Mouse (Mus musculus) midbrain, embryonic 14.5 days (tissue): ENCODE measurements around the gene Apba3. TPM values are rescaled to one million over a fixed set of nuclear protein-coding genes. Genes with fewer than 3 reads are reported as not detected.

Experiments
- ATAC-seq: fragments of 200-750 bp; cut with Nextera tagmentation; 2 replicates; pipeline ENCODE4 v1.8.0; 2017; ENCODE audit warnings: moderate number of reproducible peaks, moderate library complexity; ENCODE audit not compliant: low FRiP score, low TSS enrichment
- DNase-seq: peaks from one replicate; pipeline ENCODE4 v3.0.0-alpha.2; 2015
- H3K27ac ChIP-seq: fragments of 300-500 bp; sonication (generic); replicated peaks from 2 replicates; pipeline ENCODE4 v1.5.1; 2014; ENCODE audit warnings: mild to moderate bottlenecking, low read depth, low read length, moderate library complexity
- H3K27me3 ChIP-seq: fragments of 300-500 bp; sonication (generic); 2 replicates; pipeline ENCODE4 v1.6.1; 2014; ENCODE audit warnings: low read length, control low read depth, mixed read lengths; ENCODE audit not compliant: control insufficient read depth, insufficient read depth
- H3K36me3 ChIP-seq: fragments of 300-500 bp; sonication (generic); 2 replicates; pipeline ENCODE4 v1.6.1; 2014; ENCODE audit warnings: low read length, control low read depth; ENCODE audit not compliant: control insufficient read depth, insufficient read depth
- H3K4me1 ChIP-seq: fragments of 300-500 bp; sonication (generic); 2 replicates; pipeline ENCODE4 v1.6.1; 2014; ENCODE audit warnings: mild to moderate bottlenecking, antibody characterized with exemption, low read length, control low read depth; ENCODE audit not compliant: control insufficient read depth, insufficient read depth
- H3K4me2 ChIP-seq: fragments of 300-500 bp; sonication (generic); 2 replicates; pipeline ENCODE4 v1.6.1; 2014; ENCODE audit warnings: mild to moderate bottlenecking, low read length, moderate library complexity
- H3K4me3 ChIP-seq: fragments of 300-500 bp; sonication (generic); replicated peaks from 2 replicates; pipeline ENCODE4 v1.5.1; 2014; ENCODE audit warnings: low read depth, low read length
- H3K9ac ChIP-seq: fragments of 300-500 bp; sonication (generic); replicated peaks from 2 replicates; pipeline ENCODE4 v1.6.1; 2014; ENCODE audit warnings: mild to moderate bottlenecking, low read length, moderate library complexity
- H3K9me3 ChIP-seq: fragments of 300-500 bp; sonication (generic); 2 replicates; pipeline ENCODE4 v1.6.1; 2016; ENCODE audit warnings: low read length, control low read depth, mixed read lengths; ENCODE audit not compliant: control insufficient read depth
- WGBS: fragments of 180-500 bp; shearing (Covaris S2); extraction: QIAGEN DNeasy Blood & Tissue Kit; methylation state at CpG from one replicate; pipeline ENCODE4 v1.1.7; 2014; 5-methylcytosine and 5-hydroxymethylcytosine counted together
- microRNA-seq: library from miRNA; unstranded; fragments of <30 nt; microRNA quantifications from one replicate; pipeline ENCODE4, GENCODE M21; 2016
- polyA plus RNA-seq: library from polyadenylated mRNA; unstranded; fragments of >200 nt; fragmentation: Nextera tagmentation; extraction: Ambion mirVana; gene quantifications from 2 replicates; pipeline ENCODE4 v1.2.1, GENCODE M21; 2014

Apba3 gene
- polyA plus RNA-seq, 1 experiment from 2014 or later: 25.1 TPM

DNA sequence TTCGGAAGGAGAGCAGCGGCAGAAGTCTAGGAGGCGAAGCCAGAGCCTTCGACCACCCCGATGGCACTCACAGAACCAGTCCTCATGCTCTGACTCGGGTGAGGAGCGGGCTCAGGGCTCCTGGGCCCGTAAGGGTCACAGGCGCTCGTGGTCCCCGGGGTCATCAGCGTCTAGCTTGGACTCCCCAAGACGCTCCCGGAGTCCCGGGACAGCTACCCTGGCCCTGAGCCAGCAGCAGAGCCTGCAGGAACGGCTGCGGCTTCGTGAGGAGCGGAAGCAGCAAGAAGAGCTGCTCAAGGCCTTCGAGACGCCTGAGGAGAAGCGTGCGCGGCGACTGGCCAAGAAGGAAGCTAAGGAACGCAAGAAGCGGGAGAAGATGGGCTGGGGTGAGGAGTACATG, 55.7 kb downstream of the Apba3 start:
- no peak overlapping the region for H3K4me2 ChIP-seq
- 93% methylated on average over 27 of the region's 27 CpGs for WGBS
- H3K4me1 ChIP-seq: peaks cover 15% of the 10 kb centered on the region
- H3K27ac ChIP-seq: no peak overlapping the region
- H3K4me3 ChIP-seq: peak overlapping the region; percentile 93; the same call in 1 of the 2 replicates
- no peak overlapping the region for H3K9ac ChIP-seq
- DNase-seq (no peak), ATAC-seq (no peak)
- H3K27me3 ChIP-seq: no peaks in the 10 kb centered on the region
- H3K9me3 ChIP-seq: no peaks in the 10 kb centered on the region
- H3K36me3 ChIP-seq: peaks cover 61% of the 10 kb centered on the region

Small RNAs within 50 kb of the gene (microRNA-seq; reads per million reads assigned to microRNA genes)
- 12.6 reads per million, percentile 36 among the genes with 10 or more reads in this experiment for gene Mir3057

Other genes with a start within 250 kb of the Apba3 start
- 24.0 and 55.4 TPM in 2 replicates for gene Diras1, start 241.3 kb upstream of the Apba3 start, polyA plus RNA-seq
- gene Slc39a3, start 229.5 kb upstream of the Apba3 start, polyA plus RNA-seq: 32.4 and 34.9 TPM in 2 replicates
- gene Sgta, start 206.8 kb upstream of the Apba3 start, polyA plus RNA-seq: 259 and 292 TPM in 2 replicates
- 31.2 and 38.2 TPM in 2 replicates for gene Thop1, start 196.9 kb upstream of the Apba3 start, polyA plus RNA-seq
- gene Creb3l3, start 168.1 kb upstream of the Apba3 start, polyA plus RNA-seq: 0.09 and 0.31 TPM in 2 replicates
- gene Map2k2, start 161.0 kb upstream of the Apba3 start, polyA plus RNA-seq: 236 and 240 TPM in 2 replicates
- gene Zbtb7a, start 131.7 kb upstream of the Apba3 start, polyA plus RNA-seq: 8.1 and 12.4 TPM in 2 replicates
- 49.2 and 55.7 TPM in 2 replicates for gene Pias4, start 99.0 kb upstream of the Apba3 start, polyA plus RNA-seq
- gene Eef2, start 90.3 kb upstream of the Apba3 start, polyA plus RNA-seq: 479 and 528 TPM in 2 replicates
- 63.3 and 66.9 TPM in 2 replicates for gene Dapk3, start 84.0 kb upstream of the Apba3 start, polyA plus RNA-seq
- 0.23 TPM in 1 of 2 replicates, not detected in the other for gene 4930442H23Rik, start 83.1 kb upstream of the Apba3 start, polyA plus RNA-seq
- gene Nmrk2, start 64.9 kb upstream of the Apba3 start, polyA plus RNA-seq: not detected in 2 replicates
- 82.4 and 118 TPM in 2 replicates for gene Atcay, start 36.1 kb upstream of the Apba3 start, polyA plus RNA-seq
- 20.3 and 21.7 TPM in 2 replicates for gene Zfr2, start 33.8 kb upstream of the Apba3 start, polyA plus RNA-seq
- 14.8 and 29.4 TPM in 2 replicates for gene Matk, start 14.0 kb upstream of the Apba3 start, polyA plus RNA-seq
- 121 and 152 TPM in 2 replicates for gene Mrpl54, start within 50 bp of the Apba3 start, polyA plus RNA-seq
- 4.4 and 5.7 TPM in 2 replicates for gene Tjp3, start 24.6 kb downstream of the Apba3 start, polyA plus RNA-seq
- 102 and 132 TPM in 2 replicates for gene Pip5k1c, start 26.0 kb downstream of the Apba3 start, polyA plus RNA-seq
- gene Cactin, start 54.1 kb downstream of the Apba3 start, polyA plus RNA-seq: 22.6 and 22.8 TPM in 2 replicates
- 2.9 and 3.7 TPM in 2 replicates for gene Tbxa2r, start 61.8 kb downstream of the Apba3 start, polyA plus RNA-seq
- gene Gipc3, start 76.3 kb downstream of the Apba3 start, polyA plus RNA-seq: not detected in 2 replicates
- gene Hmg20b, start 83.5 kb downstream of the Apba3 start, polyA plus RNA-seq: 30.6 and 36.5 TPM in 2 replicates
- gene Mfsd12, start 90.5 kb downstream of the Apba3 start, polyA plus RNA-seq: 5.9 and 9.2 TPM in 2 replicates
- gene 4930404N11Rik, start 98.9 kb downstream of the Apba3 start, polyA plus RNA-seq: 0.32 and 0.37 TPM in 2 replicates
- gene Fzr1, start 111.6 kb downstream of the Apba3 start, polyA plus RNA-seq: 122 and 146 TPM in 2 replicates
- gene Dohh, start 117.5 kb downstream of the Apba3 start, polyA plus RNA-seq: 59.5 and 79.6 TPM in 2 replicates
- 4.5 and 8.2 TPM in 2 replicates for gene Gm48551, start 117.5 kb downstream of the Apba3 start, polyA plus RNA-seq
- gene Gm48552, start 122.0 kb downstream of the Apba3 start, polyA plus RNA-seq: 1.3 and 2.9 TPM in 2 replicates
- 1.0 and 1.2 TPM in 2 replicates for gene Smim24, start 126.1 kb downstream of the Apba3 start, polyA plus RNA-seq
- gene Nfic, start 188.7 kb downstream of the Apba3 start, polyA plus RNA-seq: 11.2 and 13.7 TPM in 2 replicates
- 61.3 and 117 TPM in 2 replicates for gene Celf5, start 215.7 kb downstream of the Apba3 start, polyA plus RNA-seq
- gene Ncln, start 229.4 kb downstream of the Apba3 start, polyA plus RNA-seq: 51.6 and 51.8 TPM in 2 replicates
- gene S1pr4, start 233.2 kb downstream of the Apba3 start, polyA plus RNA-seq: 0.34 and 0.47 TPM in 2 replicates